Mouse (Mus musculus) lung, postnatal 36 days (tissue): ENCODE data around the gene Ccdc151.
A peak's percentile ranks its signal among the peaks of the same experiment; 100 is the strongest.

Experiments
- DNase-seq: peaks from one replicate; pipeline ENCODE4 v3.0.0; 2022; ENCODE audit warnings: mixed read lengths

Ccdc151 gene

GRCm38 (mm10) chr9:21996178-21996867 is 6.1 kb downstream of the Ccdc151 start:
- DNase-seq, result no peak

- no peak for DNase-seq
Observed at GRCm38 (mm10) chr9:21992227-21992626, 10.2 kb downstream of the Ccdc151 start.

DNA sequence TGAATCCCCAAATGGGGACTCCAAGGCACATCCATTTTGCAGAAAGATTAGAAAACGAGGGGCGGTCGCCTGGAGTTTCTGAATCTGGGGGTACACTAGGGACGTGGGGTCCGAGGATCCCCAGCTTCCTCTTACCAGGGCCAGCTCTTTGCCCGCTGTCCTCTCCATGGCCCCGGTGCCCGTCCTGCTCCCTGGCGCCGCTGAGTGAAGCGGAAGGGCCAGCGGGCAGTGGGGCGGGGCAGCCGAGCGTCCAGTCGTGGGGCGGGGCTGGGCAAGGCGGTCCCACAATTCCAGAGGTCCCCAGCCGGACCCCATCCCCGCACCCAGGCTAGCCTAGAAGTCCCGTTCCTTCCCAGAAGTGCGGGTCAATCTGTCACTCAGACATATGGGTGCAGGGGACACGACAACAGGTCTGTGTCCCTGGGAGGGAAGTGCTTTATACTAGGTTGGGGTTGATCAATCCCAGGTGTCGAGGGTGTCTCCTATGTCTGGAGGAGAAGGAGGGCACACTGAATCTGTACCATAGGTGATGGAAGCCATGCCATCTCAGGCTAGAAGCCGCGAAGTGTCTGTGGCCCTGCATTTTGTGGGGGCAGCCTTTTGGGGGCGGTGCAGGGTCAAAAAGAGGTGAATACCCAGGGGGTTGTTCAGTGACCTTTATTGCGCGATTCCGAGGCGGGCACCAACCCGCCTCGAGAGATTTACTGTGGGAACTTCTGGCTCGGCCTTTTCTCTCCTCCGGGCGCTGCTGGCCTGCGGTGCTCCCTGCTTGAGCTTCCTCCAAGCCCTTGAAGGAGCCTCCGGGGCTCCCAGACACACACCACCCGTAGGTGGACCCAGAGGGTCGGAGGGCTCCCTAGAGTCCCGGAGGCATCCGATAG is 13.0 kb downstream of the Ccdc151 start, which contains the start of gene Rgl3:
Gene Rgl3, minus strand, starts transcription at position 217 of the 881 bp plus-strand sequence.
- DNase-seq, result peak; percentile 78

DNA sequence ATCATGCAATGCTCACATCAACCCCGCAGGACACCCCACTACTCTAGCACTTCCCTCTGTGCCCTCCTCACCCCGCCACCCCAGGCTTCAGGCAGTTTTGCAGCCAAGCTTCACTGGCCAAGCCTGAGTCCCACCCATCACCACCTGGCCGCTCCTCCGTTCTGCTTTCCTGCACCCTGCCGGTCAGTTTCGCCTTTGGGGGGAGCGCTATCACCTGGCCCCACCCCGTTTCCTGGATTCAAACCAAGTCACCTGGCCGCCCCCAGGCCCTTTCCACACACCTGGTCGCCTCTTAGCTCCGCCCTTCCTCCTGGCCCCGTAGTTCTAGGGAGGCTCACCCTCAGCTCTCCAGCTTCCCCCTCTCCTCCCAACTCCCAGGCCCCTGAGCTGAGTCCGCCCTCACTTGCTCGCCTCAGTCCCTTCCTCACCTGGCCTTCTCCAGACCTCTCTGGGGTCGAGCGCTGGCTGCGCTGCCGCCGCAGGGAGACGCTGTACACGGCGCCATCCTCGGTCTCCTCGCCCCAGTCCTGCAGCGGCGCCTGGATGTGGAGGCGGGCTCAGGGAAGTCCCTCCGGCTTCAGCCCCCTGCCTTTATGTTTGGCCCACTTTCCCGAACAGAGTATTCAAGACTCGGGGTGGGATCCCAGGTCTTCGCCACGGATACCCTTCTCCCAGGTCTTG is 13.9 kb downstream of the Ccdc151 start:
- DNase-seq, result peak; percentile 45

DNA sequence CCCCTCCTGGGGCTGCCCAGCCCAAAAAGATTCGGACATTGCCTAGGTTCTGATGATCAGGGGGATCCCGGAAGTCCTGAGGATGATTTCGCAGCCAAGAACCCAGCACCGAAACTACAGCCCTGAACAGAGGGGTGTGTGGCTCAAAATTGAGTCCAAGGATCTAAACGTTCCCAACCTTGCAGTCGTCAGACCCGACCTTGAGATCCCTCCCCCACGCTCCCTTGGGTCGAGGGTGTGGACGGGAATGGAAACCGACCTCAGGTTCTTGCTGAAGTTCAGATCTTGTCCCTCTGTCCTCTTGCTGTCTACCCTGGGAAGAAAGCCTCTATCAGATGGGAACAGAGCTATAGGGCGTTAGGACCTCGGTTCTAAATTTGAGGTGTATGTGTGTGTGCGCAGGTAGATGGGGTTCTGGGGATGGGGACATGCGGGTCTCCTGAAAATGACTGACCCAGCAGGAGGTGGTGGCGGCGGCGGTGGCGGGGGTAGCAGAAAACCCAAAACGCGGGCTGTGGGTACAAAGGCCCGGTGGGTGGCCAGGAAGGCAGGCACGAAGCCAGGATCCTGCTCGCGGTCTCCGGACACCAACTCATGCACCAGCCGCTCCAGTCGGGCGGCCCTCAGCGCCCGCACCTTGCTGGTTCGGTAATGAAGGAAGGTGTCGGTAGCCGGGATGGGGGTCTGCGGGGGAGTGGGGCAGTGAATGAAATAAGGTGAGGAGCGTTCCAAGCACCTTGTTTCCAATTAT is 14.7 kb downstream of the Ccdc151 start:
- DNase-seq, result no peak

DNA sequence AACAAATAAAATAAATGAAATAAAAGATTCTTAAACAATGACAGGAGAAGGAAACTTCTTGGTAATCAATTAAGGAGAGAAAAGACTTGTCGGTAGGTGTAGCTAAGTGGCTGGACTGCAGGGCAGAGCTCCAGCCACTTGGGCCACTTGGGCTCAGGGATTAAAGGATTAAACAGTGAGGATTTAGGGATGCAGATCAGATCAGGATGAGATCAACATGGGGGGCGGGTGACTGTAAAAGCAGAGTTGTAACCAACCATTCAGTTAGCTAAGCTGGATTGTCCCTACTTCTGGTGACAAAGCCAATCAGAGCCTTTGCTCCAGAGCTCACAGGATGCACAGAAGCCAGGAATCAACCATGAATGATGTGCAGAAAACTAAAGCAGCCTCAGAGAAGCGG is 18.5 kb downstream of the Ccdc151 start:
- no peak for DNase-seq

DNA sequence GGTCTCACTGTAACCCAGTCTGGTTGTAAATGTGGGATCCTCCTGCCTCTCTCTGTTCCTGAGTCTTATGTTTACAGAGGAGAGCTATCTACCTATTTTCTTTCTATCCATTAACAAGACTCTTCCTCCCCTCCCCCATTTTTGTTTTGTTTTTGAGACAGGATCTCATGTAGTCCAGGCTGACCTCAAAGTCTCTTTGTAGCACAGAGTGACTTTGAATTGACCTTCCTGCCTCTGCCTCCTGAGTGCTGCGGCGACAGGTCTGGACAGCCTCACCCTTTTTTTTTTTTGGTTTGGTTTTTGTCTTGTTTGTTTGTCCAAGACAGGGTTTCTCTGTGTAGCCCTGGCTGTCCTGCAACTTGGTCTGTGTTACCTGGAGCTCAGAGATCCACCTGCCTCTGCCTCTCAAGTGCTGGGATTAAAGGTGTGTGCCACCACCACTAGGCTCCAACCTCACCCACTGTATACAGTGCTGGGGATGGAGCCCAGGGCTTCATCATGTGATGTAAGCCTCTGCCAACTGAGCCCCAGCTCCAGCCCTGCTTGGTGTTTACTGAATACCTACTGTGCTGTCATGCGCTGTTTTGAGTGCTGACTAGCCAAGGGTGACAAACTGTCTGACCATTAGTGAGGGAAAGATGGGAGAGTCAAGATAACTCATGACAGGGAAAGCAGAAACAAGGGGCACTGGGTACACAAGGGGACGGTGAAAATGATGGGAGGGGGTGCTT is 23.9 kb downstream of the Ccdc151 start:
- no peak for DNase-seq

- DNase-seq, result peak; percentile 56
Observed at GRCm38 (mm10) chr9:21977972-21978371, 24.5 kb downstream of the Ccdc151 start.

GRCm38 (mm10) chr9:21977331-21977730 is 25.1 kb downstream of the Ccdc151 start:
- no peak for DNase-seq

DNA sequence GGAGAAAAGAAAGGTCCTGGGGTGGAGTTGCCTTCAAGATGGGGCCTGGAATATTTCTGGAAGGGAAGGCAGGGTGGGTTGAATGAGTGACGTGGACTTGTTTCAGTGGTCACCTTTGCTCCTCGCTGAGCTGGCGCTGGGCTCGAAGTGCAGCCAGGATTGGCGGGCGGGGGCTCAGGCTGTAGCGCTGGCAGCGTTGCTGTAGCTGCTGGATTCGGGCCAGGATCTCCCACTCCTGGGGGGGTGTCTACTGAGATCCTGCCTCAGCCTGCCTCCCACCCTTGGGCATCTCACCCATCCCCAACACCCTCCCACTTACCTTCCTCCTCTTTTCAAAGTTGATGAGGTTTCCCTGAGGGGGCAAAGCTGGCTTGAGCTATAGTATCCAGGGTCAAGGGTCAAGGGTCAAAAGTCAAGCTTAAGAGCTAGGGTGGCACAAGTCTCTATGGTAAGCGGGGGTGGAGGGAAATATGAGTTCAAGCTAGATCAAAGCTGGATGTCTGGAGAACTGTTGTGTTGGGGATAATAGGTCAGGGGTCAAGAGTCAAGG is 25.7 kb downstream of the Ccdc151 start:
- no peak for DNase-seq

- no peak for DNase-seq
Observed at GRCm38 (mm10) chr9:21969304-21969703, 33.1 kb downstream of the Ccdc151 start.

DNA sequence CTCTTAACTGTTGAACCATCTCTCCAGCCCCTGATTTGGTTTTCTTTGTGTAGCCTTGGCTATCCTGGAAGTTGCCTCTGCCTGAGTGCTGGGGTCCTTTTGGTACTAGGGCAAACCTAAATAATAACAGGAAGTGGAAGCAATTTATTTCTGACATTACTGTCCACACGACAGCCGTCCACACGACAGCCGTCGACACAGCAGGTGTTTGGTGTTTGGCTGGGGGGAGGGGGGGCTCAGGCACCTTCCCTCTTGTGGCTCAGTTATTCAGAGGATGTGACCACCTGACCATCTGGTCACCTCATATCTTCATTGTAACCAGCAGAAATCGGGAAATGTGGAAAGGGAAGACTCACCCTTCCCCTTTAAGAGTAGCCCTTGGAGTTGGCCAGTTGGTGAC is 33.6 kb downstream of the Ccdc151 start:
- no peak for DNase-seq

DNA sequence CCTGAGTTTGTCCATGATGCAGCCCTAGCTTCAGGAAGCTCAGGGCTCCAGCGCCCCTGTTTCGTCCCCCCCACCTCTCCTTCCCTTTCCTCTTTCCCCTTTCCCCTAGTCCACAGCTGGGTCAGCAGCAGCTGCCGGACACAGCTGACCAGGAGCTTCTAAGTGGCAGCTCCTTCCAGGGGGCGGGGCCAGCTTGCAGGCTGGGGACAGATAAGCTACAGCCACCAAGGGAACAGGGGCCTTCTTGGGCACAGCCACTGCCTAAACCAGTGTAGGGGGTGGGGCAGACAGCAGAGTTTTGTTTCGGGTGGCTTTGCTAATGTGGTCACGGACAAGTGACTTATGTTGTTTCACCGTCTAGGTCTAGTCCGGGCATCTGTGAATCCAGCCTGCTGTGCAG is 39.0 kb downstream of the Ccdc151 start, which contains the start of gene Epor:
Gene Epor, minus strand, starts transcription at position 90 of the 400 bp plus-strand sequence.
- DNase-seq, result peak; percentile 53

DNA sequence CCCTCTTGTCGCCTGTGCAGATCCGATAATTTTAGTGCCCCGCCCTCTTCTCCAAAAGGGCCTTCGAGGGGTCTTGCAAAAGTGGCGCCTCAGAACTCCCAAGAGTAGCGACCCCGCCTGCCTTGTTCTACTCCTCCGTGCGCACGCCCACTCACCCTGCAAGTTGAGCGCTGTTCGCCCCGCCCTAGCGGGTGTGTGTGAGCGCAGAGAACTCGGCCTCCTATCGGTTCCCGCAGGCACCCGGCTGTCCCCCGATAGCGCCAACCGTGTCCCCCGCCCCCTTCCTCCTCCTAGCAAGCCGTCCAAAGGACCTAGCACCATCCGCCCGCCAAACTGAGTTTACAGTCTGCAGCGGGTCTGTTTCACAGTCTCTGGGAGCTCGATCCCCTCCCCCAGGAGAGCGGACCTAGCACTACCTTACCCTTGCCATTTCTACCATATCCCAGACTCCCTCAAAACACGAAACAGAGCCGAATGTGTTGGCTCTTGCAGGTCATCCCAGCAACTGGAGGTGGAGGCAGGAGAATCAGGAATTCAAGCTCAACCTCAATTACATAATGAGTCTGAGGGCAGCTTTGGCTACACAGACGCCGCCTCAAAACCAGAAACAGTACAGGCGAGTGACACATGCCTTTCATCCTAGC is 39.9 kb downstream of the Ccdc151 start:
- peak; percentile 77 for DNase-seq

DNA sequence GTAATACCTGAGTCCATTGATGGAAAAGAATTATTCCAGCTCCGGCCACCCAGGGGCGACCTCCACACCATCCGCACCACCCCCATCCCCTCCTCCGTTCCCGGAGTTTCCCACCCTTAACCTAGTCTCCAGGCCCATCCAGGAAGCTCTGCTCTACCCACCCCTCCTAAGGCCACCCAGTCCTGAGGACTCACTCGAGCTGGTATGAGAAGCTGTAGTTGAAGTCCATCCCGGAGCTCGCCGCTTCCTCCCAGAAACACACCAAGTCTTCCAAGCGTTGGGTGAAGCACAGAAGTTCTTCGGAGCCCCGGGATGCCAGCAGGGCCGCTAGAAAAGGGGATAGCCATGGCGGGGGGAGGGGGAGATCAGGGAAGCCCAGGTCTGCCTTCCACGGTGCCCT is 40.4 kb downstream of the Ccdc151 start:
- no peak for DNase-seq

DNA sequence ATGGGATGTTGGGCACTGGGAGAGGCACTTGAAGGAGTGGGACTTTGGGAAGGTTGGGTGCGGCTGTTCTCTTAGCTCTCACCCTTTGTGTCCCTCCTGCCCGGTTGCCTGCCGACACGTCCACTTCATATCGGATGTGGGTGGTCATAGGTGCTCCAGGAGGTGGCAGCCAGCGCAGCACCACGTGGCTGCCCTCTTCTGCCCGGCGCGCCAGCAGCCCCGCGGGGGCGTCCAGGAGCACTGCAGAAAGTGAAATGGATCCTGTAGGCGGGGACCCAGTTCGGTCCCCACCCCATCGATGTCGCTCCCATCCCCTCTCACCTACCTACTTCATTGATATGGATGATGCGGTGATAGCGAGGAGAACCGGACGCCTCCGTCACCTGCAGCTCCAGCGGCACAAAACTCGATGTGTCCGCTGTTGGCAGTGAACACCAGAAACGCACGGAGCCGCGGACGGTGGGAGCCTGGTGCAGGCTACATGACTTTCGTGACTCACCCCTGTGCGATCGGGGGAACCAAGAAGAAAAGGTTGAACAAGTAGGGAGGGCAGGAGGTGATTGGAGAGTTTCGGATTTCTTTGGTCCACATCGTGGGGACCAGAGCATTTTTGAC is 41.0 kb downstream of the Ccdc151 start:
- DNase-seq, result peak; percentile 13

GRCm38 (mm10) chr9:21960558-21961208 is 41.8 kb downstream of the Ccdc151 start:
- peak; percentile 54 for DNase-seq

- DNase-seq, result no peak
Observed at GRCm38 (mm10) chr9:21960135-21960534, 42.3 kb downstream of the Ccdc151 start.

GRCm38 (mm10) chr9:21959244-21959643 is 43.2 kb downstream of the Ccdc151 start:
- DNase-seq, result no peak

DNA sequence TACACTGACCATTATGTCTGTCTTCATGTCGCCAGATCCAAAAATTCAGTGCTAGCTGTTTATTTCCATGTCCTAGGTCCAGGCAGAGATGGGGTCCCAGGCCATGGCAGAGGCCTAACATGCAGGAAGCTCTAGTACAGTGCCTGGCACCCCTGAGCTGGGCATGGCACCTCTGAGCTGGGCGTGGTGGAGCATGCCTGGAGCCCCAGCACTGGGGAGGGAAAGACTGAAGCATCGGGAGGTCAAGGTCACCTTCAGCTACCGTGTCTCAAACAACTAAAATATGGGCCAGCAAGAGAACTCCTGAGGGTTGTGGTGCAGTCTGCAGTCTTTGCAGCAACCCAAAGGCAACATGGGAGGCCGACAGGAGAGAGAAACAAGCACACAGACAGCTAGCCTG is 44.1 kb downstream of the Ccdc151 start:
- no peak for DNase-seq
